Mouse (Mus musculus) gastrocnemius, postnatal 14 days (tissue): Measurements from ENCODE around the gene Psme1. TPM values are rescaled to one million over a fixed set of nuclear protein-coding genes. Genes with fewer than 3 reads are reported as not detected.

Source experiments
- DNase-seq: peaks from one replicate; pipeline ENCODE4 v3.0.0; 2021; ENCODE audit warnings: mixed read lengths
- intact Hi-C: fragments of 180-260 bp; cut with DNase I; formaldehyde crosslinking; loops from one replicate; pipeline ENCODE4 v1.15.1; 2025; ENCODE audit warnings: low total_unique reads
- total RNA-seq, 2 experiments: library from RNA; stranded (reverse); gene quantifications; 2 replicates each; pipeline ENCODE4 v1.2.3; 2021

Gene Psme1
- total RNA-seq, 2 experiments from 2014 or later = 48.3 to 49.7 TPM

DNA sequence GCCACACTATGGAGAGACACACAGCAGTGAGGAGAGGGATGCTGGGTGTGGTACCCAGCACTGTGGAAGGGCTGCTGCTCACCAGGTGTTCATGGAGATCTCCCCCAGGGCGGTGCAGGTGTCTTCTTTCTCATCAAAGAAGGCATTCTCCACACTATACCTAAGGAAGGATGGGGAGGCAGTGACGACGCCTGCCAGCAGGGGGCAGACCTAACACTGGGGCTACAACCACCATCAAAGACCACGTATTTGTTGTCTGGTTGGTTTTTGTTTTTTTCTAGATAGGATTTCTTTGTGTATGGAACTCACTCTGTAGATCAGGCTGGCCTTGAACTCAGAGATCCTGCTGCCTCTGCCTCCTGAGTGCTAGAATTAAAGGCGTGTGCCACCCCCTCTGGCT, 51.4 kb downstream of the Psme1 start:
- intact Hi-C loops = no loop called here
- peak; percentile 40 for DNase-seq

Other genes starting within 250 kb of the Psme1 start
- 10 to 100 TPM; 30.5 to 40.5 TPM for gene Dhrs4, start 99.4 kb upstream of the Psme1 start, total RNA-seq
- 1 to 10 TPM in 1 of 2 experiments, under 1 TPM in 1; 0.74 to 1.3 TPM for gene Carmil3, start 87.5 kb upstream of the Psme1 start, total RNA-seq
- gene Cpne6, start 67.7 kb upstream of the Psme1 start, total RNA-seq = under 1 TPM in 1 of 2 experiments, not detected in 1; 0.16 TPM
- gene Nrl, start 53.1 kb upstream of the Psme1 start, total RNA-seq = not detected
- 10 to 100 TPM; 11.5 to 13.8 TPM for gene Pck2, start 37.9 kb upstream of the Psme1 start, total RNA-seq
- gene Dcaf11, start 18.1 kb upstream of the Psme1 start, total RNA-seq = 10 to 100 TPM; 76.5 to 87.8 TPM
- gene A730061H03Rik, start 17.7 kb upstream of the Psme1 start, total RNA-seq = not detected
- gene Fitm1, start 2.5 kb upstream of the Psme1 start, total RNA-seq = 100 to 1,000 TPM; 415 to 455 TPM
- gene Emc9, start 7.2 kb downstream of the Psme1 start, total RNA-seq = 10 to 100 TPM; 38.6 to 39.4 TPM
- gene Psme2, start 13.0 kb downstream of the Psme1 start, total RNA-seq = 10 to 100 TPM; 57.5 to 63.2 TPM
- gene Rnf31, start 13.6 kb downstream of the Psme1 start, total RNA-seq = 10 to 100 TPM in 1 of 2 experiments, 1 to 10 TPM in 1; 9.4 to 11.7 TPM
- gene Irf9, start 25.4 kb downstream of the Psme1 start, total RNA-seq = 1 to 10 TPM; 3.9 to 4.8 TPM
- gene Rec8, start 39.9 kb downstream of the Psme1 start, total RNA-seq = under 1 TPM; 0.53 to 0.72 TPM
- gene Ipo4, start 57.8 kb downstream of the Psme1 start, total RNA-seq = 10 to 100 TPM; 52.5 to 62.0 TPM
- gene Gm49378, start 59.8 kb downstream of the Psme1 start, total RNA-seq = under 1 TPM; 0.27 to 0.96 TPM
- 10 to 100 TPM; 21.5 TPM for gene Tm9sf1, start 65.7 kb downstream of the Psme1 start, total RNA-seq
- gene Tssk4, start 72.1 kb downstream of the Psme1 start, total RNA-seq = under 1 TPM; 0.12 to 0.49 TPM
- gene Mdp1, start 82.4 kb downstream of the Psme1 start, total RNA-seq = 10 to 100 TPM; 17.8 to 19.7 TPM
- gene Gmpr2, start 93.8 kb downstream of the Psme1 start, total RNA-seq = 1 to 10 TPM; 4.0 to 4.3 TPM
- 100 to 1,000 TPM; 200 to 201 TPM for gene Nedd8, start 94.0 kb downstream of the Psme1 start, total RNA-seq
- 10 to 100 TPM; 10.3 to 11.2 TPM for gene Tinf2, start 103.7 kb downstream of the Psme1 start, total RNA-seq
- under 1 TPM; 0.16 to 0.35 TPM for gene Tgm1, start 135.8 kb downstream of the Psme1 start, total RNA-seq
- gene Rabggta, start 144.1 kb downstream of the Psme1 start, total RNA-seq = 1 to 10 TPM; 8.2 to 9.3 TPM
- gene Dhrs1, start 167.6 kb downstream of the Psme1 start, total RNA-seq = 10 to 100 TPM; 28.5 to 30.2 TPM
- gene Nop9, start 167.6 kb downstream of the Psme1 start, total RNA-seq = 10 to 100 TPM; 12.1 to 13.9 TPM
- gene Cideb, start 180.3 kb downstream of the Psme1 start, total RNA-seq = not detected
- gene Ltb4r2, start 183.3 kb downstream of the Psme1 start, total RNA-seq = under 1 TPM in 1 of 2 experiments, not detected in 1; 0.12 TPM
- gene Ltb4r1, start 187.8 kb downstream of the Psme1 start, total RNA-seq = under 1 TPM; 0.22 to 0.39 TPM
- gene Adcy4, start 206.0 kb downstream of the Psme1 start, total RNA-seq = 1 to 10 TPM; 7.1 to 8.6 TPM
- gene Ripk3, start 210.7 kb downstream of the Psme1 start, total RNA-seq = 1 to 10 TPM; 2.4 to 2.6 TPM
- 1 to 10 TPM; 7.4 to 7.5 TPM for gene Nfatc4, start 245.0 kb downstream of the Psme1 start, total RNA-seq